Mouse (Mus musculus): ENCODE results near the gene Smad9. TPM values are rescaled to one million over a fixed set of nuclear protein-coding genes. Genes with fewer than 3 reads are reported as not detected.
A peak's percentile ranks its signal among the peaks of the same experiment; 100 is the strongest.

Smad9 gene
- polyA plus RNA-seq, 2 experiments: 0.07 TPM; not detected in 1

- no peak for DNase-seq (ENCODE audit: low read depth in 3 of 3, low spot score in 3 of 3)
- peaks cover 0 to 2% of the 10 kb centered on the region in 2 experiments; a peak in 1 of 4 replicates for H3K4me1 ChIP-seq (replicated peaks; ENCODE audit: control insufficient read depth in 2 of 2, insufficient read depth in 2 of 2, low read length in 1 of 2)
- H3K4me3 ChIP-seq (ENCODE audit: insufficient read depth in 1 of 2, low read depth in 2 of 2, low read length in 2 of 2): no peak overlapping the region
- no peak overlapping the region for H3K9ac ChIP-seq (replicated peaks)
- WGBS (ENCODE audit: insufficient replicate concordance): 58% methylated on average over 6 of the region's 6 CpGs
- no peaks in the 10 kb centered on the region for H3K9me3 ChIP-seq (ENCODE audit: control insufficient read depth, low read length)
- ATAC-seq (ENCODE audit: insufficient read depth): no peak
- no peaks in the 10 kb centered on the region for H3K27me3 ChIP-seq (ENCODE audit: control insufficient read depth, insufficient read depth, low read length)
- no peak overlapping the region for H3K4me2 ChIP-seq (ENCODE audit: low read depth)
- H3K27ac ChIP-seq: no peak overlapping the region
- TF ChIP-seq EP300 (IDR thresholded peaks at IDR 0.05; ENCODE audit: low read depth) (no peak), CTCF (IDR thresholded peaks at IDR 0.05; ENCODE audit: low read depth) (no peak)
- H3K36me3 ChIP-seq (replicated peaks; ENCODE audit: control insufficient read depth, insufficient read depth, low read depth): no peaks in the 10 kb centered on the region
These were observed 58.1 kb downstream of the Smad9 start for GRCm38 (mm10) chr3:54813418-54813988.

GRCm38 (mm10) chr3:54814622-54815021 lies 59.2 kb downstream of the Smad9 start:
- no peak overlapping the region for H3K4me2 ChIP-seq (ENCODE audit: low read depth)
- H3K4me3 ChIP-seq (ENCODE audit: insufficient read depth in 1 of 2, low read depth in 2 of 2, low read length in 2 of 2): no peak overlapping the region
- TF ChIP-seq CTCF (IDR thresholded peaks at IDR 0.05; ENCODE audit: low read depth) (no peak), EP300 (IDR thresholded peaks at IDR 0.05; ENCODE audit: low read depth) (no peak)
- H3K36me3 ChIP-seq (replicated peaks; ENCODE audit: control insufficient read depth, insufficient read depth, low read depth): no peaks in the 10 kb centered on the region
- ATAC-seq (ENCODE audit: insufficient read depth) (no peak), DNase-seq (ENCODE audit: low read depth in 3 of 3, low spot score in 3 of 3) (no peak)
- 24% methylated on average over 6 of the region's 6 CpGs for WGBS (ENCODE audit: insufficient replicate concordance)
- H3K27ac ChIP-seq: no peak overlapping the region
- H3K9me3 ChIP-seq (ENCODE audit: control insufficient read depth, low read length): no peaks in the 10 kb centered on the region
- H3K27me3 ChIP-seq (ENCODE audit: control insufficient read depth, insufficient read depth, low read length): no peaks in the 10 kb centered on the region
- H3K4me1 ChIP-seq (replicated peaks; ENCODE audit: control insufficient read depth in 2 of 2, insufficient read depth in 2 of 2, low read length in 1 of 2): no peaks in the 10 kb centered on the region; a peak in 1 of 4 replicates
- no peak overlapping the region for H3K9ac ChIP-seq (replicated peaks)

GRCm38 (mm10) chr3:54815292-54815691 lies 59.9 kb downstream of the Smad9 start:
- 21% methylated on average over 3 of the region's 3 CpGs for WGBS (ENCODE audit: insufficient replicate concordance)

GRCm38 (mm10) chr3:54822526-54822925 lies 67.1 kb downstream of the Smad9 start:
- no peak overlapping the region for H3K4me3 ChIP-seq (ENCODE audit: insufficient read depth in 1 of 2, low read depth in 2 of 2, low read length in 2 of 2)
- no peaks in the 10 kb centered on the region for H3K9me3 ChIP-seq (ENCODE audit: control insufficient read depth, low read length)
- no peak overlapping the region for H3K27ac ChIP-seq
- no peaks in the 10 kb centered on the region for H3K27me3 ChIP-seq (ENCODE audit: control insufficient read depth, insufficient read depth, low read length)
- no peak for TF ChIP-seq EP300 (IDR thresholded peaks at IDR 0.05; ENCODE audit: low read depth)
- no peak for TF ChIP-seq CTCF (IDR thresholded peaks at IDR 0.05; ENCODE audit: low read depth)
- no peak for ATAC-seq (ENCODE audit: insufficient read depth)
- no peak for DNase-seq (ENCODE audit: low read depth in 3 of 3, low spot score in 3 of 3)
- WGBS (ENCODE audit: insufficient replicate concordance): 64% methylated on average over 5 of the region's 5 CpGs
- H3K9ac ChIP-seq (replicated peaks): no peak overlapping the region
- H3K4me1 ChIP-seq (replicated peaks; ENCODE audit: control insufficient read depth in 2 of 2, insufficient read depth in 2 of 2, low read length in 1 of 2): no peaks in the 10 kb centered on the region; a peak in 1 of 4 replicates
- no peak overlapping the region for H3K4me2 ChIP-seq (ENCODE audit: low read depth)
- H3K36me3 ChIP-seq (replicated peaks; ENCODE audit: control insufficient read depth, insufficient read depth, low read depth): no peaks in the 10 kb centered on the region

More at GRCm38 (mm10) chr3:54815292-54815691, 59.9 kb downstream of the Smad9 start:
- no peak overlapping the region for H3K4me3 ChIP-seq (ENCODE audit: insufficient read depth in 1 of 2, low read depth in 2 of 2, low read length in 2 of 2)
- ATAC-seq (ENCODE audit: insufficient read depth) (no peak), DNase-seq (ENCODE audit: low read depth in 3 of 3, low spot score in 3 of 3) (peak in 1 of 3 experiments; percentile 38)
- H3K27me3 ChIP-seq (ENCODE audit: control insufficient read depth, insufficient read depth, low read length): no peaks in the 10 kb centered on the region
- TF ChIP-seq EP300 (IDR thresholded peaks at IDR 0.05; ENCODE audit: low read depth) (no peak), CTCF (IDR thresholded peaks at IDR 0.05; ENCODE audit: low read depth) (peak; percentile 76)
- H3K9ac ChIP-seq (replicated peaks): no peak overlapping the region
- H3K9me3 ChIP-seq (ENCODE audit: control insufficient read depth, low read length): no peaks in the 10 kb centered on the region
- no peak overlapping the region for H3K27ac ChIP-seq
- H3K4me1 ChIP-seq (replicated peaks; ENCODE audit: control insufficient read depth in 2 of 2, insufficient read depth in 2 of 2, low read length in 1 of 2): no peaks in the 10 kb centered on the region; a peak in 1 of 4 replicates
- H3K4me2 ChIP-seq (ENCODE audit: low read depth): no peak overlapping the region
- no peaks in the 10 kb centered on the region for H3K36me3 ChIP-seq (replicated peaks; ENCODE audit: control insufficient read depth, insufficient read depth, low read depth)

GRCm38 (mm10) chr3:54832491-54832890 lies 77.1 kb downstream of the Smad9 start:
- Histone ChIP-seq H3K9me3 (ENCODE audit: control insufficient read depth, low read length) (no peaks in the 10 kb centered on the region), H3K27ac (no peak overlapping the region), H3K27me3 (ENCODE audit: control insufficient read depth, insufficient read depth, low read length) (no peaks in the 10 kb centered on the region), H3K4me2 (ENCODE audit: low read depth) (no peak overlapping the region), H3K4me3 (ENCODE audit: insufficient read depth in 1 of 2, low read depth in 2 of 2, low read length in 2 of 2) (no peak overlapping the region), H3K4me1 (replicated peaks; ENCODE audit: control insufficient read depth in 2 of 2, insufficient read depth in 2 of 2, low read length in 1 of 2) (no peaks in the 10 kb centered on the region), H3K9ac (replicated peaks) (no peak overlapping the region), H3K36me3 (replicated peaks; ENCODE audit: control insufficient read depth, insufficient read depth, low read depth) (no peaks in the 10 kb centered on the region)
- 66% methylated on average over 3 of the region's 3 CpGs for WGBS (ENCODE audit: insufficient replicate concordance)
- DNase-seq (ENCODE audit: low read depth in 3 of 3, low spot score in 3 of 3) (no peak), ATAC-seq (ENCODE audit: insufficient read depth) (no peak)
- TF ChIP-seq EP300 (IDR thresholded peaks at IDR 0.05; ENCODE audit: low read depth) (no peak), CTCF (IDR thresholded peaks at IDR 0.05; ENCODE audit: low read depth) (no peak)

Measured in liver, embryonic 14.5 days (tissue).